Mouse (Mus musculus): ENCODE measurements around the gene Gcc2. TPM values are rescaled to one million over a fixed set of nuclear protein-coding genes. Genes with fewer than 3 reads are reported as not detected.

Gene Gcc2
- 27.2 and 35.2 TPM in 2 replicates for polyA plus RNA-seq (2015; fragmentation: Nextera tagmentation; extraction: Ambion mirVana)

DNA sequence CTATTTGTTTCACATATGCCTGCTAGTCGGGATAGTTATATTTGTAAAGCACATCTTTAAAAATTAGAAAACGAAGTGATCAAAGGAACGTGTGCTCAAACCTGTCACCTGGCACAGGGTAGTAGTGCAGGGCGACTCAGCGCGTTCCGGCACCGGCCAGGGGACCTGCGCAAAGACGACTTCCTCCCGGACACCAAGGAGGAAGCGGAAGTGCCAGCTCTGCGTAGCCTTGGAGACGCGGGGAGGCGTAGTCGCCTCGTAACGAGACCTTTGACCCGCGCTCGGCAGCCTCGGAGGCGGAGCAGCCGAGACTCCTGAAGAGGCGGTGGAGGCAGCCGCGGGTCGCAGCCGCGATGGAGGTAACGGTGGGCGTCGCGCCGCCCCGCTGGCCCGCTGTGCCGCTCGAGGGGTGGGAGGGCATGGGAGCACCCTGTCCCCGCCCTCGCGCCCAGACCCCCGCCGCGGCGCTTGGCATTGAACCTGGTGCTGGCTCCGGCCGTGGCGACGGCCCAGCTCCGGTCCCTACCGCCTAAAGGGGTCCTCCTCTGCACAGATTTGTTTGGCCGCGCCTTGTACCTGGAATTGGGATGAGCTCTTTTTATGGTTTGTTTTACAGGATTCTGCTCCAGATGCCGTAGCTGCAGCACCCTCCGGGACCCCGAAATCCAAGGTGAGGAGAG is at the start of gene Gcc2:
Gene Gcc2 (plus strand): TSS at position 285 of the 680 bp plus-strand sequence.
- H3K4me2 ChIP-seq: peak within 1 kb of the TSS; percentile 85
- peaks cover 23% of the 10 kb centered on the region for H3K4me1 ChIP-seq (replicated peaks)
- H3K9ac ChIP-seq: peak within 1 kb of the TSS; percentile 83
- peak within 1 kb of the TSS; percentile 92 for H3K4me3 ChIP-seq (replicated peaks)
- peak within 1 kb of the TSS; percentile 66 for H3K27ac ChIP-seq
- ATAC-seq (ENCODE audit: low read depth): peak; percentile 99
- WGBS (ENCODE audit: insufficient replicate concordance): under 1% methylated on average over 57 of the region's 58 CpGs
- DNase-seq: peak; percentile 88
- no peaks in the 10 kb centered on the region for H3K9me3 ChIP-seq (replicated peaks)
- peaks cover 3% of the 10 kb centered on the region; the same call in 1 of the 2 replicates for H3K36me3 ChIP-seq
- no peaks in the 10 kb centered on the region for H3K27me3 ChIP-seq

DNA sequence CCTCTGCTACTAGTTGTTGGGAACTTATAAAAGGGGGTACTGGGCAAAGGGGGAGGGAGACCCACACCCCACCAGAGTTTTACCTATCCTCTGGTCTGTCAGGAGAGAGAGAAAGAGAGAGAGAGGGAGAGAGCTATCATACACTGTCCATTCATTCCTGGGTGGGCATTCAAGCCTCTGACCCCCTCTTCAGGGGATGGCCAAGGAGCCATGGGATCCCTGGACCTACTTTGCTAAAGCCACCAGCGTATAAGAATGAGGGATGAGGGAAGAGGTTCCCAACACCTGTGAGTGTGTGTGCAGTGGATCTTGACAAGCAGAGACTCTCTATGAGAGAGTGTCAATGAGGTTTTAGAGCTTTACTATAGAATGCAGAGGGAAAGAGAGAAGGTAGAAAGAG is 49.3 kb upstream of the Gcc2 start:
- H3K4me1 ChIP-seq (replicated peaks): no peaks in the 10 kb centered on the region
- no peaks in the 10 kb centered on the region for H3K36me3 ChIP-seq
- DNase-seq (no peak), ATAC-seq (ENCODE audit: low read depth) (no peak)
- H3K4me2 ChIP-seq: no peak overlapping the region
- H3K27ac ChIP-seq: no peak overlapping the region
- H3K4me3 ChIP-seq (replicated peaks): no peak overlapping the region
- no peak overlapping the region for H3K9ac ChIP-seq
- WGBS (ENCODE audit: insufficient replicate concordance): 25% methylated on average over 1 of the region's 1 CpGs
- no peaks in the 10 kb centered on the region for H3K27me3 ChIP-seq
- H3K9me3 ChIP-seq (replicated peaks): no peaks in the 10 kb centered on the region

DNA sequence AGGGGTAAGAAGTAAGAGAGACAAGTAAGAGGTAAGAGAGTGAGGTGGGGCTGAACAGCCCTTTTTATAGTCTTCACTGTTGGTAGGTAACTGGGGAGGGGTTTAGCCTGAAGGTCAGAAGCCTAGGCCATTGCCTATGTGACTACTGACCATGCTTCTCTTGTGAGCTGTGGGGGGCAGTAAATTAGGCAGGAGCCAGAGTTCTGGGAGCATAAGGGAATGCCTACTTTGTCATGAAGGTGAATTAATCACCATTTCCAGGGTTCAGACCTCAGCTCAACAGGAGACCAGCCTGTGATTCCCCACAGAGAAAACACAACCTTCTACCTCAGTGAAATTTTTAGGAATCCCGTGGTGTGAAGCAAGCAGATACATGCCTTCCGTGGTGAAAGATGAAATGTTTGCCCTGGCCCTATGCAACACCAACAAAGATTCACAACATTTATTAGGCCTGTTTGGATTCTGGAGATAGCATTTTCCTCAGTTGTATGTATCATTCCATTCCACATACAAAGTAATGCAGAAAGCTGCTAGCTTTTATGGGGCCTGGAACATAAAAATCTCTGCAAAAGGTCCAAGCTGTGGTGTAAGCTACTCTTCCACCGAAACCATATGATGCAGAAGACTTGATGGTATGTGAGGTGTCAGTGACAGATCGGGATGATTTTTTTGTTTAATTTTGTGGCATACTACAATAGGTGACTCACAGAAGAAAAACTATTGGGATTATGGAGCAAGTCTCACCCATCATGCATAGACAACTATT is 48.5 kb upstream of the Gcc2 start:
- WGBS (ENCODE audit: insufficient replicate concordance): 61% methylated on average over 4 of the region's 4 CpGs
- no peaks in the 10 kb centered on the region for H3K27me3 ChIP-seq
- DNase-seq (no peak), ATAC-seq (ENCODE audit: low read depth) (no peak)
- no peaks in the 10 kb centered on the region for H3K9me3 ChIP-seq (replicated peaks)
- H3K36me3 ChIP-seq: no peaks in the 10 kb centered on the region
- no peak overlapping the region for H3K4me2 ChIP-seq
- no peaks in the 10 kb centered on the region for H3K4me1 ChIP-seq (replicated peaks)
- H3K27ac ChIP-seq: no peak overlapping the region
- H3K4me3 ChIP-seq (replicated peaks): no peak overlapping the region
- H3K9ac ChIP-seq: no peak overlapping the region

DNA sequence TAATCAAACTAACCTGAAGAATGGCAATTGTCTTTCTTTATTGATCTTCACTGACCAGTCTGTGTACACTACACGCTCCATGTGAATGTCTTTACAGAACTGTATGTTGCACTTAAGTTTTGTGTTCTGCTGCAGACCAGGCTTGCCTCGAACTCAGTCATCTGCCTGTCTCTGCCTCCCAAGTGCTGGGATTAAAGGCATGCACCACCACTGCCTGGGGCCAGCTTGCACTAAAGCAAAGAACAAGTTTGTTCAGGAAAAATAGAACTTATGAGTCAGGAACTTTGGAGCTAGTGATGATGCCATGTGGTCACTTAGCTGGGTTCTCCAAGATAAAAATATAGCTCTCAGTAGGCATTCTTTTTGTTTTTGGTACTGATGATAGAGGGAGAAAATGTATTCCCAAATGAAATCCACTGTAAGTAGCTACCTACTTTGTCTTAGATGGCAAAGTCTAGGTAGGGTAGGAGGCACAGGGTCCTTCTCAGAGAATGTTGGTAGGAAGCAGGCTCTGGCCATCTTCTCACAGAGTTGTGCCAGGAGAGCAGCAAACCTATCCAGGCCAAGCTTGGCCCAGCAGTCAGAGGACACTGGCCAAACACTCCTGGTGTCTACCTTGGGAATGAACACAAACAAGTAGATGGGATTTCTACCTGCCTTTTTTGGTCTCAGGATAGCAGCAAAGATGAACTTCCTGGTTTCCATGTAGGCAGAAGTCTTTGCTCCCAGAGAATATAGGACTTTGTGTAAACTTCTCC is 45.4 kb upstream of the Gcc2 start:
- no peaks in the 10 kb centered on the region for H3K27me3 ChIP-seq
- no peak for ATAC-seq (ENCODE audit: low read depth)
- H3K4me1 ChIP-seq (replicated peaks): no peaks in the 10 kb centered on the region
- H3K36me3 ChIP-seq: no peaks in the 10 kb centered on the region
- H3K27ac ChIP-seq: no peak overlapping the region
- H3K4me3 ChIP-seq (replicated peaks): no peak overlapping the region
- H3K9me3 ChIP-seq (replicated peaks): no peaks in the 10 kb centered on the region
- H3K9ac ChIP-seq: no peak overlapping the region
- 44% methylated on average over 2 of the region's 2 CpGs for WGBS (ENCODE audit: insufficient replicate concordance)
- DNase-seq: no peak
- no peak overlapping the region for H3K4me2 ChIP-seq

GRCm38 (mm10) chr10:58210514-58210913 is 44.8 kb upstream of the Gcc2 start:
- Histone ChIP-seq H3K27me3 (no peaks in the 10 kb centered on the region), H3K9me3 (replicated peaks) (no peaks in the 10 kb centered on the region), H3K9ac (no peak overlapping the region), H3K4me3 (replicated peaks) (no peak overlapping the region), H3K4me2 (no peak overlapping the region), H3K27ac (no peak overlapping the region), H3K4me1 (replicated peaks) (no peaks in the 10 kb centered on the region), H3K36me3 (no peaks in the 10 kb centered on the region)
- WGBS (ENCODE audit: insufficient replicate concordance): 28% methylated on average over 1 of the region's 1 CpGs
- DNase-seq (no peak), ATAC-seq (ENCODE audit: low read depth) (no peak)

- no peak for DNase-seq
- no peaks in the 10 kb centered on the region for H3K9me3 ChIP-seq (replicated peaks)
- WGBS (ENCODE audit: insufficient replicate concordance): 62% methylated on average over 2 of the region's 2 CpGs
Observed at GRCm38 (mm10) chr10:58211213-58211612, 44.1 kb upstream of the Gcc2 start.

GRCm38 (mm10) chr10:58212230-58212629 is 43.1 kb upstream of the Gcc2 start:
- no peaks in the 10 kb centered on the region for H3K27me3 ChIP-seq
- no peak overlapping the region for H3K27ac ChIP-seq
- no peak overlapping the region for H3K4me2 ChIP-seq
- H3K4me3 ChIP-seq (replicated peaks): no peak overlapping the region
- 54% methylated on average over 7 of the region's 7 CpGs for WGBS (ENCODE audit: insufficient replicate concordance)
- no peaks in the 10 kb centered on the region for H3K9me3 ChIP-seq (replicated peaks)
- H3K4me1 ChIP-seq (replicated peaks): no peaks in the 10 kb centered on the region
- no peak overlapping the region for H3K9ac ChIP-seq
- no peaks in the 10 kb centered on the region for H3K36me3 ChIP-seq
- ATAC-seq (ENCODE audit: low read depth) (no peak), DNase-seq (no peak)

More at GRCm38 (mm10) chr10:58211213-58211612, 44.1 kb upstream of the Gcc2 start:
- no peaks in the 10 kb centered on the region for H3K4me1 ChIP-seq (replicated peaks)
- ATAC-seq (ENCODE audit: low read depth): no peak
- H3K36me3 ChIP-seq: no peaks in the 10 kb centered on the region
- no peaks in the 10 kb centered on the region for H3K27me3 ChIP-seq
- H3K9ac ChIP-seq: no peak overlapping the region
- H3K27ac ChIP-seq: no peak overlapping the region
- no peak overlapping the region for H3K4me3 ChIP-seq (replicated peaks)
- H3K4me2 ChIP-seq: no peak overlapping the region

DNA sequence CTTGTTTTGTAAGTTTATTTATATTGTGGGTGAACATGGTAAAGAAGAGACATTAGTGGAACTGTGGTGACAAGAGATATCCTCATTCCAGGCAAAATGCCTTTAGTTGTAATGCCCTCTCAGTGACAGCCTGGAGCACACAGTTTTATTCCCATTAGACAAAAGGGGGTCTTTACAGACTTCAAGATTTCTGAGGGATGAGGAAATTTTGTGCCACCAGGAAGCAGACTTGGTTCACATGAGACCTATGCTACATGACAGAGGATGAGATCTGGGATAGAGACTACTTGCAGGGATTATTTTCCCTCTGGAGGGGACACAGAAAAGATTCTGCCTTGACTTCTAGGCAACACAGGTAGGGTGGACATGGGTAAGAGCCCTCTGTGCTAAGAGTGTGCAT is 40.8 kb upstream of the Gcc2 start:
- Histone ChIP-seq H3K27me3 (no peaks in the 10 kb centered on the region), H3K4me2 (no peak overlapping the region), H3K9me3 (replicated peaks) (no peaks in the 10 kb centered on the region), H3K36me3 (no peaks in the 10 kb centered on the region), H3K4me1 (replicated peaks) (no peaks in the 10 kb centered on the region), H3K4me3 (replicated peaks) (no peak overlapping the region), H3K27ac (no peak overlapping the region), H3K9ac (no peak overlapping the region)
- DNase-seq: no peak
- no peak for ATAC-seq (ENCODE audit: low read depth)

DNA sequence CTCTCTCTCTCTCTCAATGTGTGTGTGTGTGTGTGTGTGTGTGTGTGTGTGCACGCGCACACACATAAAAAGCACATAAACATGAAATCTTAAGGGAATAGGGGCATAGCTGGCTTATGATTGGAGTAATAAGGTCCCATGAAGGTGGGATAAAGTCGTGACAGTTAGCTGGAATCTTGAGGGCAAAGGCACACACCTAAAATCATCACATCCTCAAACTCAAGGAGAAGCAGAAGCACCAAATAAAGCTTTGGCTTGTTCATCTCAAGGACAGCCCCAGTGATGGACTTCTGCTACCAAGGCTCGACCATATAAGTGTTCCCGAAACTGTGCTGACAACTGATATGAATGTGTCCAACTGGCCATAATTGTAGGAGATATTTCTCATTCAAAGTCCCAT is 40.4 kb upstream of the Gcc2 start:
- no peaks in the 10 kb centered on the region for H3K27me3 ChIP-seq
- H3K4me1 ChIP-seq (replicated peaks): no peaks in the 10 kb centered on the region
- no peak overlapping the region for H3K4me3 ChIP-seq (replicated peaks)
- DNase-seq (no peak), ATAC-seq (ENCODE audit: low read depth) (no peak)
- no peaks in the 10 kb centered on the region for H3K9me3 ChIP-seq (replicated peaks)
- no peak overlapping the region for H3K4me2 ChIP-seq
- H3K27ac ChIP-seq: no peak overlapping the region
- H3K36me3 ChIP-seq: no peaks in the 10 kb centered on the region
- 65% methylated on average over 5 of the region's 5 CpGs for WGBS (ENCODE audit: insufficient replicate concordance)
- no peak overlapping the region for H3K9ac ChIP-seq

- DNase-seq (no peak), ATAC-seq (ENCODE audit: low read depth) (no peak)
- no peaks in the 10 kb centered on the region for H3K27me3 ChIP-seq
- H3K36me3 ChIP-seq: no peaks in the 10 kb centered on the region
- no peak overlapping the region for H3K27ac ChIP-seq
- no peaks in the 10 kb centered on the region for H3K4me1 ChIP-seq (replicated peaks)
- H3K4me2 ChIP-seq: no peak overlapping the region
- H3K9me3 ChIP-seq (replicated peaks): no peaks in the 10 kb centered on the region
- no peak overlapping the region for H3K4me3 ChIP-seq (replicated peaks)
- H3K9ac ChIP-seq: no peak overlapping the region
- WGBS (ENCODE audit: insufficient replicate concordance): 58% methylated on average over 1 of the region's 1 CpGs
Observed at GRCm38 (mm10) chr10:58215353-58215752, 39.9 kb upstream of the Gcc2 start.

DNA sequence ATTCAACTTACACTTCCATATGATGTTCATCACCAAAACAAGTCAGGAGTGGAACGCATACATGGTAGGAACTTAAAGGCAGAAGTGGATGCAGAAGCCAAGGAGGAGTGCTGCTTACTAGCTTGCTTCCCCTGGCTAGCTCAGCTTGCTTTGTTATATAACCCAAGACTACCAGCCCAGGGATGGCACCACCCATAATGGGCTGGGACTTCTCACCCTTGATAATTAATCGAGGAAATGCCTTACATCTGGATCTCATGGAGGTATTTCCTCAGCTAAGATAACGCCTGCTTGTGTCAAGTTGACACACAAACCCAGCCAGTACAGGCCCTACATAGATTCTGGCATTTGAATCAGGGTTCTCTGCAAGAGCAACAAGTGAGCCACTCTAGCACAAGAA is 37.9 kb upstream of the Gcc2 start:
- Histone ChIP-seq H3K27ac (no peak overlapping the region), H3K4me2 (no peak overlapping the region), H3K27me3 (no peaks in the 10 kb centered on the region), H3K4me1 (replicated peaks) (no peaks in the 10 kb centered on the region), H3K9me3 (replicated peaks) (0 out of 2 replicates have a peak, but pooled peaks cover 6% of the 10 kb centered on the region), H3K4me3 (replicated peaks) (no peak overlapping the region), H3K9ac (no peak overlapping the region), H3K36me3 (no peaks in the 10 kb centered on the region)
- no peak for DNase-seq
- 59% methylated on average over 3 of the region's 3 CpGs for WGBS (ENCODE audit: insufficient replicate concordance)
- no peak for ATAC-seq (ENCODE audit: low read depth)
